Mouse (Mus musculus) hindbrain, embryonic 12.5 days (tissue): Measurements from ENCODE around the gene Tceal5. TPM values are rescaled to one million over a fixed set of nuclear protein-coding genes. Genes with fewer than 3 reads are reported as not detected.
A peak's percentile ranks its signal among the peaks of the same experiment; 100 is the strongest.

ENCODE experiments used
- ATAC-seq: fragments of 200-750 bp; cut with Nextera tagmentation; 2 replicates; pipeline ENCODE4 v1.8.0; 2017; ENCODE audit warnings: moderate TSS enrichment; ENCODE audit not compliant: low FRiP score
- H3K27ac ChIP-seq: fragments of 300-500 bp; sonication (generic); 2 replicates; pipeline ENCODE4 v1.5.1; 2016; ENCODE audit warnings: mild to moderate bottlenecking
- H3K27me3 ChIP-seq: fragments of 300-500 bp; sonication (generic); 2 replicates; pipeline ENCODE4 v1.6.1; 2016; ENCODE audit warnings: mild to moderate bottlenecking
- H3K36me3 ChIP-seq: fragments of 300-500 bp; sonication (generic); 2 replicates; pipeline ENCODE4 v1.6.1; 2016; ENCODE audit warnings: mild to moderate bottlenecking
- H3K4me1 ChIP-seq: fragments of 300-500 bp; sonication (generic); 2 replicates; pipeline ENCODE4 v1.6.1; 2016
- H3K4me2 ChIP-seq: fragments of 300-500 bp; sonication (generic); replicated peaks from 2 replicates; pipeline ENCODE4 v1.6.1; 2016; ENCODE audit warnings: mild to moderate bottlenecking
- H3K4me3 ChIP-seq: fragments of 300-500 bp; sonication (generic); 2 replicates; pipeline ENCODE4 v1.5.1; 2016; ENCODE audit warnings: mild to moderate bottlenecking
- H3K9ac ChIP-seq: fragments of 300-500 bp; sonication (generic); 2 replicates; pipeline ENCODE4 v1.6.1; 2016; ENCODE audit warnings: mild to moderate bottlenecking, moderate library complexity
- H3K9me3 ChIP-seq: fragments of 300-500 bp; sonication (generic); replicated peaks from 2 replicates; pipeline ENCODE4 v1.6.1; 2016; ENCODE audit warnings: mild to moderate bottlenecking
- WGBS: fragments of 180-500 bp; shearing (Covaris S2); methylation state at CpG from one replicate; pipeline ENCODE4 v1.1.7; 2016; 5-methylcytosine and 5-hydroxymethylcytosine counted together
- microRNA-seq: library from miRNA; unstranded; fragments of <30 nt; microRNA quantifications from one replicate; pipeline ENCODE4, GENCODE M21; 2017
- polyA plus RNA-seq: library from polyadenylated mRNA; unstranded; fragments of >200 nt; fragmentation: Nextera tagmentation; extraction: Ambion mirVana; gene quantifications from 2 replicates; pipeline ENCODE4 v1.2.1, GENCODE M21; 2016

The Tceal5 gene
- polyA plus RNA-seq, 1 experiment from 2014 or later, result 13.9 TPM

DNA sequence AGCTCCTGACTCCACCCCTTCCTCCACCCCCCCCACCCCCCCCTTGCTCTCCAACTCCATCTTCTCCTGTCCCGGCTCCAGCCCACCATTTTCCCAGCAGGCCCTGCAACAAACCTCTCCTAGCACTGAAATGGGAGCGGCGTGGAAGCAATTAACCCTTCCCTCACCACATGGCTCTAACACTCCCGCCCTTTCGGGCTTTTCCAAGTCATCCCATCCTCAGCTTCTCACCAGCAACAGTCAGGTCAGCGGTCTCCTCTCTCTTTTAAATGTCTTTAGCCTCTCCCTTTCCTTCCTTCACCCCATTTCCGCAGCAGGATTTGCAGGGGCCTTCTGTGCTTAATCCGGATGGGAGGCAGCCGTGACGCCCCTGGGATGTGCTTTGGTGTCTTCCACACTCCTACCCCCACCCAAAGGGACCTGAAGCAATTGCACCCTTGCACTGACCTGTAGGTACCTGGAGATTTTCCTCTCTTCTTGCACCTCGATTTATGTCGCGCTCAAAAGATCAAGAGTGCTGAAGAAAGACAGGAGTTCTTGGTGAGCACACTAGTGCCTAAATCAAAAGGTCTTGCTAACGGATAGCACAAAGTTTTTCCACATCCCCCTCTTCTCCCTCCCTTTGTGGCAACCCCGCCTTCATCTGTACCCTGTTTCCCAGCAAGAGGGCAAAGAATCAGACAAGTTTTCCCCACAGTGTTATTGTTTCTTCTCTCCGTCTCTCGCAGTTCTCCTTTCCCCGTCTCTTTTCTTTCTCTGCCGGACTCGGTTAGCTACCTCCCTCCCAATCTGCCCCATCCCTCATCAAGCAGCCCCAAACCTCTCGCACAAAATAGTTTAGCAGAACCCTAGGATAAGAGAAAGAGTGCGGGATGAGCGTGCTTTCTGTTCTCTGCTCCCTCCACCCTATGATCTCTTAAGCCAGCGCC is 32.2 kb downstream of the Tceal5 start:
- 0 out of 2 replicates have a peak, but pooled peaks cover 4% of the 10 kb centered on the region for H3K27me3 ChIP-seq
- peak overlapping the region; percentile 80 for H3K27ac ChIP-seq
- H3K9ac ChIP-seq, result peak overlapping the region; percentile 68
- peak; percentile 75 for ATAC-seq
- 22% methylated on average over 24 of the region's 24 CpGs for WGBS
- peak overlapping the region; percentile 47 for H3K4me2 ChIP-seq
- H3K9me3 ChIP-seq, result no peaks in the 10 kb centered on the region
- peak overlapping the region; percentile 53 for H3K4me3 ChIP-seq
- H3K36me3 ChIP-seq, result no peaks in the 10 kb centered on the region
- 0 out of 2 replicates have a peak, but pooled peaks cover 2% of the 10 kb centered on the region for H3K4me1 ChIP-seq

- Histone ChIP-seq H3K27me3 (no peaks in the 10 kb centered on the region), H3K4me3 (peak overlapping the region; percentile 53), H3K4me2 (peak overlapping the region; percentile 47), H3K36me3 (no peaks in the 10 kb centered on the region), H3K4me1 (0 out of 2 replicates have a peak, but pooled peaks cover 2% of the 10 kb centered on the region), H3K9ac (peak overlapping the region; percentile 38), H3K27ac (no peak overlapping the region), H3K9me3 (no peaks in the 10 kb centered on the region)
- no peak for ATAC-seq
- WGBS, result 64% methylated on average over 10 of the region's 10 CpGs
These were observed 33.1 kb downstream of the Tceal5 start for GRCm38 (mm10) chrX:136170625-136171024.

Small RNA genes lying within 50 kb of the gene (microRNA-seq; reads per million reads assigned to microRNA genes)
- not detected for gene Mir6383

Other genes starting within 250 kb of the Tceal5 start
- gene Arxes2, start 210.1 kb downstream of the Tceal5 start, polyA plus RNA-seq, result 144 and 146 TPM in 2 replicates
- gene Arxes1, start 170.5 kb downstream of the Tceal5 start, polyA plus RNA-seq, result 55.4 and 61.5 TPM in 2 replicates
- 351 and 371 TPM in 2 replicates for gene Bex2, start 135.6 kb downstream of the Tceal5 start, polyA plus RNA-seq
- not detected in 2 replicates for gene Nxf3, start 118.6 kb downstream of the Tceal5 start, polyA plus RNA-seq
- gene Bex4, start 64.9 kb downstream of the Tceal5 start, polyA plus RNA-seq, result 71.4 and 77.7 TPM in 2 replicates
- 168 and 189 TPM in 2 replicates for gene Tceal8, start 31.5 kb downstream of the Tceal5 start, polyA plus RNA-seq
- 2.1 and 7.2 TPM in 2 replicates for gene Tceal7, start 10.9 kb upstream of the Tceal5 start, polyA plus RNA-seq
- 100 TPM in 2 replicates for gene Bex1, start 11.6 kb upstream of the Tceal5 start, polyA plus RNA-seq
- gene Tceal9, start 41.2 kb upstream of the Tceal5 start, polyA plus RNA-seq, result 411 and 443 TPM in 2 replicates
- 656 and 680 TPM in 2 replicates for gene Bex3, start 66.4 kb upstream of the Tceal5 start, polyA plus RNA-seq